Mouse (Mus musculus): ENCODE measurements around the gene Olfr314.

- TF ChIP-seq CTCF (conservative IDR thresholded peaks at IDR 0.05; ENCODE audit: low read length) (no peak), NANOG (IDR thresholded peaks at IDR 0.05; ENCODE audit: borderline replicate concordance, low read length) (no peak)
Observed at GRCm38 (mm10) chr11:58803871-58804270, 21.1 kb downstream of the Olfr314 start.
